Mouse (Mus musculus) cerebellum, postnatal 4 days (tissue): ENCODE data around the gene Wdr76.
"Not testable (repeated sequence)": the region's sequence is repeated elsewhere in the genome, so short reads cannot be mapped to it uniquely, and the experiment has no call there.

Experiments used
- DNase-seq, 2 experiments: peaks; one replicate each; pipeline ENCODE4 v3.0.0; 2022; ENCODE audit warnings: low spot score in 2 of 2, mixed read lengths in 1 of 2

The Wdr76 gene

DNA sequence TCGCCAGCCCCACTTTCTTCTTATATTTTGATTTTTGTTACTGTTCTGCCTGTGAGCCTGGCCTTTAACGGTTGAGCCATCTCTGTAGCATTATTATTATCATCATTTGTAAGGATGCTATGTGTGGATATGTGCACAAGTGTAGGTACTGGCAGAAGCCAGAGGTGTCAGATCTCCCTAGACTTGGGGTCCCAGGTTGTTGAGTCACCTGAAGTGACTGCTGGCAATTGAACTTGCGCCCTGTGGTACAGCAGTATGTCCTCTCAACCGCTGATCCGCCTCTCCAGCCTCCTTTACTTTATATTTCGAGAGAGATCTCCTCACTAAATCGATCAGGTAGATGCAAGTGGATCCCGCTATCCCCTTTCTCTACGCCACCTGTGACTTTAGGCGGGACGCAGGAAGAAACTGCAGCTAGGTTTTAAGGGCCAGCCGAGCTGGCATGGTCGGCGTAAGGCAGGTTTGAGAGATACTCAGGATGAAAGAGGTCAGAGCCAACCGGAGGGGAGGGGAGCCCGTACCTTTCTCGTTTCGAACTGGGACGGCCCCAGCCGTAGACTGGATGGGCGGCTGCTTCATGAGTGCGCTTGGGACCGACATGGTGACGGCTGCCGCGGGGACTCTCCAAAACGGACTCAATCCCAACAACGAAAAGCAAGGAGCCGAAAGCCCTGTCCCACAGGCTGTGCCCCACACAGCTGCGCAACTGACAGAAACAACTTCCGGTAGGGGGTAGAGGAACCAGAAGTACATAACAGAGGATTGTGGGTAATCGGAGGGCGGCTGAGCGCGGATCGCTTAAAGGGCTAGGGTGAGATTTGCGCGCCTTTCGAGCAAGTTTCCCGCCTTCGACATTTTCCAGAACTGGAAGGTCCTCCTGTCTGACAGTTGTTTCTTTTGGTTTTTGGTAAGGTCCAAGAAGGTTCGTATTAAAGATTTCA, at the start of gene Wdr76, which contains the start of gene Mfap1a:
Gene Wdr76, plus strand, starts transcription at position 782 of the 941 bp plus-strand sequence.
Gene Mfap1a, minus strand, starts transcription at position 724 of the 941 bp plus-strand sequence.
- peak; percentile 57 to 71 for DNase-seq

DNA sequence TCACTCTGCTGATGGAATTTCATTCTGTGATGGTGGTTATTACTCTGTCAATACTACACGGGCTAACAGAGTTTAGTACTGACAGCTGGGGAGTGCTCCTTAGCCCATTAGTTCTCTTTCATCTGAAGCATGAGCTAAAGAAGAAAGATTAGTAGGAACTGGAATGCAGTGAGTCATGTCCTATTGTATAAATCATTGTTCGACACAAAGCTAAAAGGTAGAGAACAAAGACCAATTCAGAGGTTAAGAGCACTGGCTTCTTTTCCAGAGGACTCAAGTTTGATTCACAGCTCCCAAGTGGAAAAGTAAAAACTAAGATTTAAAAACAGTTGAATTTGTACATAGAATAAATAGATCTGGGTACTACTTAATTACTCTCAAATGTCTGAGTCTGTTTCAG, 46.5 kb upstream of the Wdr76 start:
- DNase-seq, result no peak

DNA sequence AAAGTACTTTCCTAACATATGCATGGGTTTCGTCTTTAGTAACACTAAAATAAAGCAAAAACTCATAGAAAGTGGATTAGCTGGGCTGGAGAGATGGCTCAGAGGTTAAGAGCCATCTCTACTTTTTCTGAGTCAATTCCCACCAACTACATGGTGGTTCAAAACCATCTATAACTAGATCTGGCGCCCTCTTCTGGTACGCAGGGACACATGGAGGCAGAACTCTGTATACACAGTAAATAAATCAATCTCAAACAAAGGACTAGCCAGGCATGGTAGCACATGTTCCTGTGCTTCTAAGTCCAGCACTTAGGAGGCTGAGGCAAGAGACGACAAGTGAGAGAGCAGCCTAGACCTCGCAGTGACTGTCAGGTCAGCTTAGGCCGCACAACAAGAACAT, 37.5 kb upstream of the Wdr76 start:
- DNase-seq, result not testable (repeated sequence)

DNA sequence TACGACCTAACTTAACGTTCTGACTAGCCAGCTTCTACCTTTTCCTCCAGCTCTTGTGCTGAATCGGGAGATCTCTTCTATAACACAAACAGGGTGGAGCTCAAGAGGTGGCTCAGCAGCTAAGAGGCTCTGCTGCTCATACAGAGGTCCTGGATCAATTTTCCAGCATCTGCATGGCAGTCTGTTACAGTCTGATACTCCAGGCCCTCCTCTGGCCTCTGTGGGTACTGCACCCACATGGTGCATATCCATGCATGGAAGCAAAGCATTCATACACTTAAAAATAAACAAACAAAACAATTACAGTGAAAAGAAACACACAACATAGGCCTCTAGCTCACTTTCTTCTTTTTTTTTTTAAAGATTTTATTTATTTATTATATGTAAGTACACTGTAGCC, 33.7 kb upstream of the Wdr76 start:
- DNase-seq, result not testable (repeated sequence)

DNA sequence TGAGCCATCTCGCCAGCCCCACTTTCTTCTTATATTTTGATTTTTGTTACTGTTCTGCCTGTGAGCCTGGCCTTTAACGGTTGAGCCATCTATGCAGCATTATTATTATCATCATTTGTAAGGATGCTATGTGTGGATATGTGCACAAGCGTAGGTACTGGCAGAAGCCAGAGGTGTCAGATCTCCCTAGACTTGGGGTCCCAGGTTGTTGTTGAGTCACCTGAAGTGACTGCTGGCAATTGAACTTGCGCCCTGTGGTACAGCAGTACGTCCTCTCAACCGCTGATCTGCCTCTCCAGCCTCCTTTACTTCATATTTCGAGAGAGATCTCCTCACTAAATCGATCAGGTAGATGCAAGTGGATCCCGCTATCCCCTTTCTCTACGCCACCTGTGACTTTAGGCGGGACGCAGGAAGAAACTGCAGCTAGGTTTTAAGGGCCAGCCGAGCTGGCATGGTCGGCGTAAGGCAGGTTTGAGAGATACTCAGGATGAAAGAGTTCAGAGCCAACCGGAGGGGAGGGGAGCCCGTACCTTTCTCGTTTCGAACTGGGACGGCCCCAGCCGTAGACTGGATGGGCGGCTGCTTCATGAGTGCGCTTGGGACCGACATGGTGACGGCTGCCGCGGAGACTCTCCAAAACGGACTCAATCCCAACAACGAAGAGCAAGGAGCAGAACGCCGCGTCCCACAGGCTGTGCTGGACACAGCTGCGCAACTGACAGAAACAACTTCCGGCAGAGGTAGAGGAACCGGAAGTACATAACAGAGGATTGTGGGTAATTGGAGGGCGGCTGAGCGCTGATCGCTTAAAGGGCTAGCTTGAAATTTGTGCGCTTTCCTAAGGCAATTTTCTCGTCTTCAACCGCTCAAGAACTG, 33.0 kb upstream of the Wdr76 start, which contains the start of gene Mfap1b:
Gene Mfap1b, minus strand, starts transcription at position 767 of the 879 bp plus-strand sequence.
- peak; percentile 38 to 66 for DNase-seq

DNA sequence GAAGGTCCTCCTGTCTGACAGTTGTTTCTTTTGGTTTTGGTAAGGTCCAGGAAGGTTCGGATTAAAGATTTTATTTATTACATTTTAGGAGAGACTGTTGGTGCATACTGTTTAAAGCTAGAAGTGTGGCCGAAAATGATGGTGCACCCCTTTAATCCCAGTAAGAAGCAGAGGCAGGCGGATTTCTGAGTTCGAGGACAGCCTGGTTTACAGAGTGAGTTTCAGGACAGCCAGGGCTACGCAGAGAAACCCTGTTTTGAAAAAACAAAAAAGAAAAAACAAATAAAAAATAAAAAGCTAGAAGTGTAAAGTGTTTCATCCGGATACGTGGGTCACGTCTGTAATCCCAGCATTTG, 32.4 kb upstream of the Wdr76 start:
- no peak for DNase-seq

DNA sequence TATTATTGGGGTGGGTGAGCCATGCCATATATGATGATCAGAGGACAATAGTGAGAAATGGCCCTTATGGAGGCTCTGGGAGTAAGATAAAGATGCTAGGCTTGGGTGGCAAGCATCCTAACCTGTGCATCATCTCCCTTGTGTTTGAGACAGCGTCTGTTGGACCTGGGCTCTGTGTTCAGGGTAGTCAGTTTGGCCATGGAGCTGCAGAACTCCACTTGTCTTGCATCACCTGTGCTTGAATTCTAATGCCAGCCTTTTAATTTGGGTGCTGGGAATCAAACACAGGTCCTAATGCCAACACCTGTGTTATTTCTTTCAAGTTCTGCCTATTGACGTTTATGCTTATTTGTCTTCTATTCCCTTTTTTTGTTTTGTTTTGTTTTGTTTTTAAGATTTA, 31.2 kb upstream of the Wdr76 start:
- DNase-seq, result not testable (repeated sequence)

DNA sequence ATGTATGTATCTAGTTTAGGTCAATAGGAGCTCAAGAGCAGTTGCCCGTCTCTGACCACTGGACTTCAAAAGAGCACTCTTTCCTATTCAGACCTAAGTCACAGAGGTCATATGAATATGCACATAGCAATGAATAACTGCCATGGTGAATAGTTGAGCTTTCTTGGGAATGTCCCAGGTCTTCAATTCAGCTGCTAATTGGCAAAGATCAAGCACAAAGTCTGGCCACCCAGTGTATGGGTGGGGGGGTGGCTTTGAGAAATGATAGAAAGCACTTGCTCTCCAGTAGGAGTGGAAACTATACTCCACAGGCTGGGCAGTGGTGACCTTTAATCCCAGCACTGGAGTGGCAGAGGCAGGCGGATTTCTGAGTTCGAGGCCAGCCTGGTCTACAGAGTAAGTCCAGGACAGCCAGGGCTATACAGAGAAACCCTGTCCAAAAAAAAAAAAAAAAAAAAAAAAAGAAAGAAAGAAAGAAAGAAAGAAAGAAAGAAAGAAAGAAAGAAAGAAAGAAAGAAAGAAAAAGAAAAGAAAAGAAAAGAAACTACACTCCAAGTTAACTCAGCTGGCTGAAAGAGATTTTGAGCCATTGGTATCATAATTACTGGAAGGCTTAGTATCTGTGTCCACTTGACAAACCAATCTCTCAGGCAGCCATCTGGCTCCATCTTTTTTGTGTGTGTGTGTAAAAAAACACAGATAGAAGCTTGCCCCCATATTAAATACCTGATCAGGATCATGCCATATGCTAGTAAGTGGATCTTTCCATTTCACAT, 28.8 kb upstream of the Wdr76 start:
- DNase-seq, result no peak

DNA sequence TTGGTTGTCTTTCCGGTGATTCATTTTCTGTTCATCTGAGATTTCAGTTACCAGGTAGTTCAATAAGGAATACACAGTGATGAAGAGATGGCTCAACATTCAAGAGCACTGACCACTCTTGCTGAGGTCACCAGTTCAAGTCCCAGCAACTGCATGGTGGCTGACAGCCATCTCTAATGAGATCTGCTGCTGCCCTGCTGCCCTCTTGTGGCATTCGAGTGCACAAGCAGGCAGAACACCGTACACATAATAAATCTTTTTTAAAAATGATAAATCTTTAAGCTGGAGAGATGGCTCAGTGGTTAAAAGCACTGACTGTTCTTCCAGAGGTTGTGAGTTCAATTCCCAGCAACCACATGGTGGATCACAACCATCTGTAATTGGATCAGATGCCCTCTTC, 26.0 kb upstream of the Wdr76 start:
- DNase-seq, result no peak

DNA sequence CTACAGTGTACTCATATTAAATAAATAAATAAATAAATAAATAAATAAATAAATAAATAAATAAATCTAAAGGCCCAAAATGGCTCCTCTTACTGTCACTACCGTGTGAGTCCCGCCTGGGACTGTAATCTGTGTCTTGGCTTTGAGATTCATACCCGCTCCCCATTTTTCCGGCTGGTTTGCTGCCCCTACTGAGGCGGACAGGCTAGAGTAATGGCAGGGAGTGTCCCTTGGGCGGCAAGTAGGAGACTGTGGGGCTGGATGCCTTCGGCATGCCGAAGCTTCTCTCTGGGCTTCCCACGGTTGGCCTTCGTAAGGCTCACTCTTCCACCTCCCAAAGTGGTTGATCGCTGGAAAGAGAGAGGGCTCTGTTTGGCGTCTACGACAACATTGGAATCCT, 25.6 kb upstream of the Wdr76 start:
- DNase-seq, result not testable (repeated sequence)

DNA sequence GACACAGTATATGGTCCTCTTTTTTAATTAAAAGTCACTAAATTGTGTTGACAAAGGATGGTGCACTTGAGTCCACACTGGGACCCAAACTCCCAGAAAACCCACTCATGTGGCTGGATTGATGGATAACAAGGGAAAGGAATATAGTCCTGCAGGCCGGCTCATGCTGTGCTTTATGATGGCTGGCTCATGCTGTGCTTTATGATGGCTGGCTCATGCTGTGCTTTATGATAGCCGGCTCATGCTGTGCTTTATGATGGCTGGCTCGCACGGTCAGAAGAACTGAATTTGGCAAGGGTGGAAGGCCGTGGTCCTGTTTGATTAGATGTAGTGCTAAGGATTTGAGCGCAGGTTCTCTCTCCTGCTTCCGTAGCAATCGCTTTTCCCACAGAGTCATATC, 22.9 kb upstream of the Wdr76 start:
- DNase-seq, result no peak

DNA sequence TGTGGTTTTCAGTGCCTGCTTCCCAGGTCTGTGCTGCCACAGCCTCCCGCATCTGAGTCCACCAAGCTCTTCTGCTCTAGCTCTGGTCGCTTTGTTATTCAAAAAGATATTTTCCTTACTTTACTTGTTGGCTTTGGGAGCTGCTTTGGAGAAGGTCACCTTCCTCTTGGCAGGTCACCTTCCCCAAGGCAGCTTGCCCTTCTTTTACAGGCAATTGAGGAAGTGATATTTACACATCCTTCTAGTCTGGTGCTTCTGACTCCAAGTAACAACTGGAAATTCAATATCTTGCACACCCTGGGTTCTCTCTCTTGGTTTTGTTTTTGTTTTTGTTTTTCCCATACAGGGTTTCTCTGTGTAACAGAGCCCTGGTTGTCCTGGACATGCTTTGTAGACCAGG, 22.1 kb upstream of the Wdr76 start:
- not testable (repeated sequence) for DNase-seq

DNA sequence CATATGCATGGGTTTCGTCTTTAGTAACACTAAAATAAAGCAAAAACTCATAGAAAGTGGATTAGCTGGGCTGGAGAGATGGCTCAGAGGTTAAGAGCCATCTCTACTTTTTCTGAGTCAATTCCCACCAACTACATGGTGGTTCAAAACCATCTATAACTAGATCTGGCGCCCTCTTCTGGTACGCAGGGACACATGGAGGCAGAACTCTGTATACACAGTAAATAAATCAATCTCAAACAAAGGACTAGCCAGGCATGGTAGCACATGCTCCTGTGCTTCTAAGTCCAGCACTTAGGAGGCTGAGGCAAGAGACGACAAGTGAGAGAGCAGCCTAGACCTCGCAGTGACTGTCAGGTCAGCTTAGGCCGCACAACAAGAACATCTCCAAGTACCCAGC, 5.0 kb upstream of the Wdr76 start:
- not testable (repeated sequence) for DNase-seq

DNA sequence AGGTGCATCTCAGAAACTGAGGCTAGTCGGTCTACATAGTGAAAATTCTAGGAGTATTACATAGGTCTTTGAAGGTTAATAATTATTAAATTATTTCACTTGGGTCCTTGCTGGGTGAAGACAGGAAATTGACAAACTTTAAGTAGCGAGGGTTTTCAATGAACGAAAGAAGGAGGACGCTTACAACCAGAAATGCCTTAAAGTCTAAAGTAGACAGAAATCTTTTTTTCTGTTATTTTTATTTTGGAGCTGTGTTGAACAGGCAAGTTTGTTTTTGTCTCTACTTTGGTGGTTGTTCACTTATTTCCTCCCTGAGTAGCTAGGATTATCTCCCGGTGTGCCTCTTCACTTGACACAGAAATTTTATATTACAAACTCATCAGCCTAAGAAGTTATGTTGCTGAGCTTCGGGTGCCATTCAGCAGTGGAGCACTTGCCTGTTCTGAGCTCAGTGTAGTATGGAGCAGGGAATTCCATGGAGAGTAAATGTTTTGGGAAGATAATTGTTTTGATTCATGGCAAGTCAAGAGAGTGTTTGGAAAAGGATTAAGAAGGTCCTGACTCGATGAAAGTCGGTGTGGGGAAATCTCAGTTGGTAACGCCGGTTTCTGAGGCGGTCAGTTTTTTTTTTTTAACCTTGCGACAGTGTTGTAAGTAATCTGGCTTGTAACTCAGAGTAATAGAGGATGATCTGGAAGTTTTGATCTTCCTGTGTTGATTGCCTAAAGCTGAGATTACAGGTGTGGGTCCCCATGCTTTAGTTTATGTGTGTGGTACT, 839 bp downstream of the Wdr76 start:
- DNase-seq, result no peak

DNA sequence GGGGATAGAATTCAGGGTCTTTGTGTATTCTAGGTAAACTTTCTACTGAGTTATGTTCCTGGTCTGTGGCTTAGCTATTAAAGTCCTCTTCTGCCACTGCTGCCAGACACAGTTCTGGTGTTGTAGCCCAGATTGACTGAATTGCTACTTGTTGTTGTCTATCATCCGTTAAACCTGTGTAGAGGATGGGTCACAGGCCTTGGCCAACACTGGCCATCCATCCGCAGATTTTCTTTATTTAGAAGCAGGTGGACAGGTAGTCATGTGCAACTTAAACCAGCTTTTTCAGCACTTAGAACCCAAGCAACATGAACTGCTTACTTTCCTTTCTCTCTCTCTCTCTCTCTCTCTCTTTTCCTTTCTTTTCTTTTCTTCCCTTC, 1.4 kb downstream of the Wdr76 start:
- no peak for DNase-seq

DNA sequence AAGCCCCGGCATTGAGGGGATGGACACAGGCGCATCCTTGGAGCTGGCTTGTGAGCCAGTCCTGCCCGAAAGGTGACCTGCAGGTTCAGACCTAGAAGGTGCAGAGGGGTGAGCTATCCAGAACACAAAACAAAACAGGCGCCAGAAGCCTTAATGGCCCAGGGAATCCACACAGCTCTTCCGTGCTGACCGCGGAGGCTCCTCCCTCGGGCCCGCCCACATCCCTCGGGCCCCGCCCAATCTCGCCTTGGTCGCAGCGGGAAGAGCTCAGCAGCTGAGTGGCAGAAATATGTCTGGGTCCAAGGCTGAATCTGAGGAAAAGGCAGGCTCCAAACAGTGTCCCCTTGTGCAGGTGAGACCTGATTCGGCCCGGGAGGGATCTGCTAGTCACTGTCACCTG, 3.1 kb downstream of the Wdr76 start:
- DNase-seq, result peak in 1 of 2 experiments; percentile 20

DNA sequence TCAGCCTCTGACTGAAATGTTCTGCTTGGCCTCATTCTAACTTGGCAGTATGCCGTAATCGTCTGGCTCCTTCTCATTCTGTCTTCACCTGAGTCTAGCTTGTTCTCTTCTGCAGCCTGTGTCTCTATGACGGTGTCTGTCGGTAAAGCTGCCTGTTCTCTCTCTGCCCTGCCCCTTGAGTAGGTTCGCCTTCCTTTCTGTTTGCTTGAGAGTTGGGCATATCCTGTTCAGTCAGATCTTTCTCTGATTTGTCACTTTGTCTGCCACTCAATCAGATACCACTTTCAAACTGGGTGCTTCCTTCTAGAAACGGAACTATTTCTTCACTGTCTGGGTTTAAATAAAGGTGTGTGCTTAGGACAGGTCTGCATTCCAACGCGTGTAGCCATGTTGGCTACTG, 4.9 kb downstream of the Wdr76 start:
- DNase-seq, result no peak

DNA sequence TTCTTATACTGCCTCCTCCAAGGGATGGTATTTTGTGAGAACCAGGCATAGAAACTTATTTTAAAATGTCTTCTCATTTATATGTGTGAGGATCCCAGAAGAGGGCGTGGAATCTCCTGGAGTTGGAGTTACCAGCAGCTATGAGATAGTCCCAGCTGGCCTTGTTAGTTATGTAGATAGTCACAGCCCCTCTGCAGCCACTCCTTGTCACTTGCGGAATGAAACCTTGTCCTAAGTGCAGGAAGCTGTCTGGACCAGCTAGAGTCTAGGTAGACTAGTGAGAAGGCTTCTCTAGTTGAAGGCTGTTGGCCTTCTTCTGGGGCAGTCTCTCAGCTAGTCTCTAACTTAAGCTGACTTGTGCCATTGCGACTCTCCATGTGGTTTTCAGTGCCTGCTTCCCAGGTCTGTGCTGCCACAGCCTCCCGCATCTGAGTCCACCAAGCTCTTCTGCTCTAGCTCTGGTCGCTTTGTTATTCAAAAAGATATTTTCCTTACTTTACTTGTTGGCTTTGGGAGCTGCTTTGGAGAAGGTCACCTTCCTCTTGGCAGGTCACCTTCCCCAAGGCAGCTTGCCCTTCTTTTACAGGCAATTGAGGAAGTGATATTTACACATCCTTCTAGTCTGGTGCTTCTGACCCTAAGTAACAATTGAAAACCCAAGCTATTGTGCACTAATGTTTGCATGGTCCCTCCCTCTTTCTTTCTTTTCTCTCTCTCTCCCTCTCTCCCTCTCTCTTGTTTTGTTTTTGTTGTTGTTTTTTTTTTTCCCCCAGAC, 6.7 kb downstream of the Wdr76 start:
- not testable (repeated sequence) for DNase-seq

DNA sequence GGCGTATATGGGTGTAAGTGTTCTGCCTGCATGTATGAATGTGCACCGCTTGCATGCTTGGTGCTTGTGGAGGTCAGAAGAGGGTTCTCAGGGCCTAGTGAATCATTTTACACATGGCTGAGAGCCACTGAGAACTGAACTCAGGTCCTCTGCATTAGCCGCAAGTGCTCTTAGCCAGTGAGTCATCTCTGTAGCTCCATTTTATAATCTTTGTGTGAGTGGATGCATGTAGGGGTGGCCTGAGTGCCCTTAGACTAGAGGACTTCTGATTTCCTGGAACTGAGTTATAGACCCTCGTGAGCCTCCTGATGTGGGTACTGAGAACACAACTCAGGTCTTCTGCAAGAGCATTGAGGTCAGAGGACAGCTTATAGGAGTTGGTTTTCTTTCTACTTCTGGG, 7.7 kb downstream of the Wdr76 start:
- no peak for DNase-seq

DNA sequence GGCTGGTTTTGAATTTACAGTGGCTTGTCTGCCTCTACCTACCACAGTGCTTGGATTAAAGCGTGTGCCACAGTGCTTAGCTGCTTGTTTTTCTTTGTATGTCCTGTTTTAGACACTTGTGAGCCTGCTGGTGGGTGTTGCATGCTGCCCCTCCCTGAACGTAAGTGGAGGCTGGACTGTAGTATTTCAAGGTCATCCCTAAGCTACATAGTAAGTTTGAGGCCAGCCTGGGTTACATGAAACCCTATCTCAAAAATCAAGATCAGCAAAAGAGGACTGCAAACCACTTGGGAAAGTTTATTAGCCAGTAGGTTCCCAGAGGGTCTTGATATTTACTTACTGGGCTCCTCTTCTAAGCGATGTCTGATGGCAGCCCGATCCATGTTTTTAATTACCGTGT, 11.6 kb downstream of the Wdr76 start:
- DNase-seq, result no peak
